Mouse (Mus musculus) E14TG2a.4 (cell line): ENCODE data around the gene 1520401A03Rik.

Experiments
- H3K27me3 ChIP-seq: 2 replicates; pipeline ENCODE4 v1.6.1; 2014; ENCODE audit warnings: low read length, control low read depth; ENCODE audit not compliant: insufficient read depth
- H3K36me3 ChIP-seq: 2 replicates; pipeline ENCODE4 v1.6.1; 2014; ENCODE audit warnings: low read length, control low read depth; ENCODE audit not compliant: insufficient read depth
- H3K4me1 ChIP-seq: replicated peaks from 2 replicates; pipeline ENCODE4 v1.6.1; 2014; ENCODE audit warnings: low read depth, low read length, control low read depth
- H3K4me3 ChIP-seq: replicated peaks from 2 replicates; pipeline ENCODE4 v1.5.1; 2014; ENCODE audit warnings: mild to moderate bottlenecking, low read length
- H3K9me3 ChIP-seq: 2 replicates; pipeline ENCODE4 v1.6.1; 2014; ENCODE audit warnings: low read length, control low read depth
- CTCF ChIP-seq: conservative IDR thresholded peaks from 2 replicates; pipeline ENCODE4 v1.5.1; 2014; ENCODE audit warnings: low read length
- NANOG ChIP-seq: IDR thresholded peaks from 2 replicates; pipeline ENCODE4 v1.6.1; 2014; ENCODE audit warnings: borderline replicate concordance, low read length, mixed read lengths
- POU5F1 ChIP-seq: IDR thresholded peaks from 2 replicates; pipeline ENCODE4 v1.6.1; 2014; ENCODE audit warnings: low read length, borderline replicate concordance

Gene 1520401A03Rik

DNA sequence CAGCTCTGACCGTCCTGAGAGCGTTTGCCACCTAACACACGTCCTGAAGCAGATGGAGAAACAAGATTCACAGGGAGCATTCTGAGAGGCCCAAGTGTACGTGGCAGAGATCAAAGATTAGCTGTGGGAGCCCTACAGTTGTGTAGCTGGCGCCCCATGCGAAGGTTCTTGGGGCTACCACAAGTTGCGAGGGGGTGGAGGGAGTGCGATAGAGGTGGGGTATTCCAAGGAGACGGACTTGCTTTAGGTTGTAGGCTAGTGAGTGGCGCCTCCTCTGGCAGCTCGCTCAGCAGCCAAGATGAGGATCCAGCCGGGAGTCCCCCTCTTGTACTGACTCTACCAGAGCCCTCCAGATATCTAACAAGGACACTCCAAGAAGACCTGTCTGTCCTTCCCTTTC is 23.7 kb upstream of the 1520401A03Rik start:
- TF ChIP-seq POU5F1 (no peak), CTCF (no peak; the same call in 1 of the 2 replicates), NANOG (no peak)
- Histone ChIP-seq H3K4me3 (peak overlapping the region; percentile 58), H3K9me3 (no peaks in the 10 kb centered on the region)

DNA sequence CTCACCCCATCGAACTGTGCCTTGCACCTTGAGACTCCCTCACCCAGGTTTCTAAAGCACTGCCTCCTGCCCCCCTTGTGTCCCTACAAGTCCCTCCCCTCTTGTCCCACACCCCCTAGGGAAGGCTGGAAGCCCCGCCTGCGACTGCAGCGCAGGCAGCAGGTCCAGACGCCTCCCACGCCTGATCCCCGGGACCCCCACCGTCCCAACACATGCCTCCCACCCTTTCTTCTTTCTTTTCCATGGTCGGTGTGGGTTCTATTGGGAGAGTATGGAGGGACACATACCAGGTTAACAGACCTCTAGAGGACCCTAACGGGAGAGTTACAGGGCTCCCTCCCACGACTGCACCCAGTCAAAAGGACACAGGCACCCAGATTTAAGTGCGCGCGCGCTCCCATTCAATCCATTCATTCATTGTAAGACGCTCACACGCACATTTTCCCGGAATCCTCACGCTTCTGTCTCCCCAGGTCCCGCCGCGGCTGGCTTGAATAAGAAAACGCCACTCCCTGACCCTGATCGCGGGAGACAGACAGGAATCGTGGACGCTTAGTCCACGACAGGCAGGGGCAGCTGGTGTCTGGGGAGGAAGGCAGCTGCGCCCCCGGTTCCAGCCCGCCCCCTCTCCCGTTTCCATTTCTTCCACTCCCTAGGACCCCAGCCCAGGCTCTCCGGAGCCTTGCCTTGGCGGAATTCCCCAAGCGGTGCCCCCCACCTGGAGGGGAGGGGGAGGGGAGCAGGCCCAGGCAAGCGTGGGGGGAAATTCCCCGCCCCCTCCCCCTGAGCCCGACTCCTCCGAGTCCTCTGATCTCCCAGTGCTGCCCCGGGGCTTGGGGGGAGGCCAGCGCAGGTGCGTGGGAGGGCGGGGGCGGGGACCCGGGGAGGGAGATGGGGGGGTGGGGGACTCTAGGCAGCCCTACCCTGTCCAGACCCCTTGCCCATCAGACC is 23.0 kb upstream of the 1520401A03Rik start, which contains the start of gene Kremen2:
TSS of gene Kremen2 (minus strand) at position 533 of the 951 bp plus-strand sequence.
- peaks cover 76% of the 10 kb centered on the region for H3K27me3 ChIP-seq
- H3K4me1 ChIP-seq = peaks cover 69% of the 10 kb centered on the region
- no peaks in the 10 kb centered on the region for H3K36me3 ChIP-seq
- no peaks in the 10 kb centered on the region for H3K9me3 ChIP-seq
- TF ChIP-seq CTCF = no peak
- H3K4me3 ChIP-seq = peak within 1 kb of the TSS; percentile 80

More for the DNA sequence above, 23.7 kb upstream of the 1520401A03Rik start:
- H3K4me1 ChIP-seq = peaks cover 63% of the 10 kb centered on the region
- no peaks in the 10 kb centered on the region for H3K36me3 ChIP-seq
- peaks cover 68% of the 10 kb centered on the region for H3K27me3 ChIP-seq

DNA sequence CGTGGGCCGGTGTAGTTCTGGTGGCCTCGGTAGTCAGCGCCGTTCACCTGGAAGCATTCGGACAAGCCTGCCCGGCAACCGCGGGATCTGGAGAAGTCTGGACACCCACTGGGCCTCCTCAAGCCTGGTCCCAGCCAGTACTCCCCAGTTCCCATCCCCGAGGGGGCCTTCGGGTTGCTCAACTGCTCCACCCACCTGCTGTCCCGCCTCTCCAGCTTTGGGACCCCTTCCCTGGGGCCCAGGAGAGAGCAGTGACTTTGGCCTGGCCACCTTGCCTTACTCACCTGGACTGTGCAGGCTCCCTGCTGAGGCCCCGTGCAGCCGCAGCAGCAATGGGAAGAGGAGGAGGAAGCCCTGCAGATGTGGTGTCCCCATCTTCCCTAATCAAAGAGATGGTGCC is 22.1 kb upstream of the 1520401A03Rik start:
- Histone ChIP-seq H3K4me3 (peak overlapping the region; percentile 80), H3K4me1 (peaks cover 76% of the 10 kb centered on the region), H3K9me3 (no peaks in the 10 kb centered on the region), H3K27me3 (peaks cover 81% of the 10 kb centered on the region), H3K36me3 (no peaks in the 10 kb centered on the region)
- no peak for TF ChIP-seq POU5F1
- TF ChIP-seq CTCF = no peak
- TF ChIP-seq NANOG = no peak

DNA sequence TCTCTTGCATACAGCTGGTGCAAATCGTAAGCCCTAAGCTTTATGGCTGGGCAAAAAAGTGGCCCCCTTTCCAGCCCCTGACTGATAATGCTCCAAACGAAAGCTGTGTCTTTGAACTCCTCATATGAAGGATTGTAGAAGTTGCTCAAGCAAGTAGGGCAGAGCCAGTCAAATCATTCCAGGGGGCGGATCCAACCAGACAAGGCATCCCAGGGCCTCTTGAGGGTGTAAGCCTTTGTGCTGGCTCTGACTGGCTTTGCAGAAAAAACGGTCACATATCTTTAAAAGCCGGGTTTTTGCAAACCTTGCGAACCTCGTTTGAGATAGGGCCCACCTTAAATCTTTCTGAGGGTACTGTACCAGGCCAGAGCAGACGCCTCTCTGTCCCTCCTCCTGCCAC is 21.5 kb upstream of the 1520401A03Rik start:
- no peaks in the 10 kb centered on the region for H3K36me3 ChIP-seq
- peaks cover 87% of the 10 kb centered on the region for H3K27me3 ChIP-seq
- TF ChIP-seq CTCF = no peak
- no peak for TF ChIP-seq POU5F1
- no peak for TF ChIP-seq NANOG
- peaks cover 76% of the 10 kb centered on the region for H3K4me1 ChIP-seq
- H3K9me3 ChIP-seq = no peaks in the 10 kb centered on the region
- H3K4me3 ChIP-seq = no peak overlapping the region

DNA sequence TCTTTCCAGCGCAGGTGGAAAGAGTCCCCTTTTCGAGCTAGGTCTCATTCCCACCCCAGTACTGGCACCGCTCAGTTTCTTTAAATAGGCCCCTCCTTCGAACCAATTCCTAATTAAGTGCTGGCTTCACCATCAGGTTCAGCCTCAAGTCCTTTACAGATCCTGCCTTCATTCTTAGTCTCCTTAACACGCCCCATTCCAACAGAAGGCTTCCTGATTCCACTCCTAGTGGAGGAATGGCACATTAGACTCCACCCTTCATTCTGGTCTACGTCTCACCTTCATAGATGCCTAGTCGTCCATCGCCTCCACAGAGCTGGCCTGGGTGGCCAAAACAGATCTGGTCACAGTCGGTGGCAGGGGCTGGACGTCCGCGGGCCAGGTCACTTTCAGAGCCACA is 20.4 kb upstream of the 1520401A03Rik start:
- Histone ChIP-seq H3K4me1 (peaks cover 75% of the 10 kb centered on the region), H3K4me3 (peak overlapping the region; percentile 61), H3K9me3 (no peaks in the 10 kb centered on the region), H3K36me3 (no peaks in the 10 kb centered on the region), H3K27me3 (peaks cover 95% of the 10 kb centered on the region)
- TF ChIP-seq POU5F1 = no peak
- no peak for TF ChIP-seq NANOG
- no peak for TF ChIP-seq CTCF

DNA sequence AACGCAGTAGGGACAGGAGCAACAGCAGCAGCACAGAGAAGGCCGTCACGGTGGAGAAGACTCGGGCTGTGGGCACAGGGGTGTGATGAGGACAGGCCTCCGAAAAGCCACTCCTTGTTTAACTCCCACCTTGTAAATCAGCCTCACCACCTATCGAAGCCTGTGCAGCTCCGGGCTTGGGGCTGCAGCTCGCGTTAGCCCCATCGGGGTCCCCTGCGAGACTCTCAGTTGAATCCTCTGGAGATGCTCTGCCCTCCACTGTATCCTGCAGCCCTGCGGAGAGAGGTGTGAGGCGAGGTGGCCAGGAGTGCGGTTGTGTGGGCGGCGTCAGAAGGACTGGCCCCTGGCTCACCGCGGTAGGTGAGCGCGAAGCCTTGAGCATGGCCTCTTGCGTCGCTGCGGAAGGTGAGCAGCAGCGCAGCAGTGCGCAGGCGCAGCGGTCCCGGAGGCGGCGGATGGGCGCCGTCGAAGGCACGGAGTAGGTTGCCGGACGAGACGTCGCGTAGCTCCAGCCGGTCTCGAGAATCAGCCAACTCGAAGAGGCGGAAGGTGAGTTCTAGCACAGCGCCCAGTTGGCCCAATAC is 19.7 kb upstream of the 1520401A03Rik start:
- peaks cover 79% of the 10 kb centered on the region for H3K4me1 ChIP-seq
- H3K27me3 ChIP-seq = peaks cover 95% of the 10 kb centered on the region
- no peaks in the 10 kb centered on the region for H3K9me3 ChIP-seq
- TF ChIP-seq POU5F1 (no peak), NANOG (no peak), CTCF (no peak)
- no peaks in the 10 kb centered on the region for H3K36me3 ChIP-seq
- peak overlapping the region; percentile 61 for H3K4me3 ChIP-seq

DNA sequence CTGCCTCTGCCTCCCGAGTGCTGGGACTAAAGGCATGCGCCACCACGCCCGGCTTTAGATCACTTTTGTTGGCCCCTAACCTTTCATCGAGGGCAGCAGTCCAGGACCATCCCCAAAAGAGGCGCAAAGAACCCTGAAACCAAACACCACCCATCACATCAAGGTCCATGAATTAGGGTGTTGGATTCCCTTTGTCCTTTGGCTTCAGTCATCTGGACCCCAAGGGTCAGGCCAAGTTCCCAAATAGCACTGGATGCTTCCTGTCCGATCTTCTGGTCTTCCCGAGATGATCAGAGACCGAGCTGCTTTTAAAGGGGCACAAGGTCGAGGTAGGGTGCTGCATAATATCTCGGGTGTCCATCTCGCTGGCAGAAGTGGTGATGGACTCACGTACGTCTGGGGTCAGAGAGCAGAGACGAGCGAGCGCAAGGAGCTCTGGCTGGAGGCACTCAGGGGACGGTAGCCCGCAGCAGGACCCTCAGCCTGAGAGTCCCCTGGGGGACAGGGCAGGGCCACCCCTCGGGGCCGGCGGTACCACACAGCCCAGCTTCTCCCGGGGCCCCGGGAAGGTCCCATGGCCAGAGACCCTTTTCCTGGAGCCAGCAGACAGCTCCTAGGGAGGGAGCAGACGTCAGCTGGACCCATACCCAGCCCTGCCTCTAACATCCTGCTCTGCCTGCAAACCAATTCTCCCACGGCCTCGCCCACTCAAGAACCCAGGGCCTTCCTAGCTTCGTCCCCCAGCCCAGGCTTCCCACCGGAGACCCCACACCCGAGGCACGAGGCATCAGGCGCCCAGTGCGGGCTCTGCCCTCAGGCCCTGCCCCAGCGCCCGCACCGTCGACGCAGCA is 19.0 kb upstream of the 1520401A03Rik start:
- H3K9me3 ChIP-seq = no peaks in the 10 kb centered on the region
- no peak for TF ChIP-seq NANOG
- TF ChIP-seq CTCF = no peak
- no peak for TF ChIP-seq POU5F1
- H3K36me3 ChIP-seq = peaks cover 5% of the 10 kb centered on the region
- peaks cover 79% of the 10 kb centered on the region for H3K4me1 ChIP-seq
- H3K27me3 ChIP-seq = peaks cover 97% of the 10 kb centered on the region
- H3K4me3 ChIP-seq = peak overlapping the region; percentile 61

DNA sequence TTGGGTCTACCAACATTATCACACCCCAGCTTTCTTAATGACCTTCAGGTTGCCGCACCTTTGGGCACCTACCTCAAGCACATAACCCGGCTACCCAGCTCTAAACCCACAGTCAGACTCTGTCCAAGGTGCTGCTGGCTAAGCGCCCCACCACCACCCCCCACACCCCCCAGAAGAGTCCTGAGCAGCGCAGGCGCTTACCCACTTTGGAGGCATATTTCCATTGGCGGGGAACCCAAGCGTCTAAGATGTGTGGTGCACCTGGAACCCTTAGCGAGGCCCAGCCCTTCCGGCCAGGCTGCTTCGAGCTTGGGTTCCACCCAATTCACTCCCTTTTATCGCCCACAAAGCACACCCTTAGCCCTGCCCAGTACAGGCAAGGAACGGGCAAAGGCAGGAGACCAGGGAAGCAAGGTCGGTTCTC is 18.0 kb upstream of the 1520401A03Rik start, which contains the start of gene Paqr4:
TSS of gene Paqr4 (minus strand) at position 270 of the 424 bp plus-strand sequence.
- TF ChIP-seq POU5F1 = no peak
- no peak for TF ChIP-seq NANOG
- TF ChIP-seq CTCF = no peak
- Histone ChIP-seq H3K4me3 (peak within 1 kb of the TSS; percentile 82), H3K9me3 (no peaks in the 10 kb centered on the region), H3K36me3 (peaks cover 14% of the 10 kb centered on the region), H3K27me3 (peaks cover 90% of the 10 kb centered on the region), H3K4me1 (peaks cover 71% of the 10 kb centered on the region)
